Mouse (Mus musculus) liver, adult 2 months (tissue): ENCODE data around the gene Gm5483.

Experiments used
- CTCF ChIP-seq: fragments of 200-500 bp; IDR thresholded peaks from 2 replicates; pipeline ENCODE4 v1.5.1; 2011; ENCODE audit warnings: low read depth, low read length, control low read depth
- POLR2A ChIP-seq: fragments of 200-500 bp; IDR thresholded peaks from 2 replicates; pipeline ENCODE4 v1.6.1; 2011; ENCODE audit warnings: low read length, control low read depth; ENCODE audit not compliant: insufficient read depth; ENCODE audit errors: extremely low read depth

DNA sequence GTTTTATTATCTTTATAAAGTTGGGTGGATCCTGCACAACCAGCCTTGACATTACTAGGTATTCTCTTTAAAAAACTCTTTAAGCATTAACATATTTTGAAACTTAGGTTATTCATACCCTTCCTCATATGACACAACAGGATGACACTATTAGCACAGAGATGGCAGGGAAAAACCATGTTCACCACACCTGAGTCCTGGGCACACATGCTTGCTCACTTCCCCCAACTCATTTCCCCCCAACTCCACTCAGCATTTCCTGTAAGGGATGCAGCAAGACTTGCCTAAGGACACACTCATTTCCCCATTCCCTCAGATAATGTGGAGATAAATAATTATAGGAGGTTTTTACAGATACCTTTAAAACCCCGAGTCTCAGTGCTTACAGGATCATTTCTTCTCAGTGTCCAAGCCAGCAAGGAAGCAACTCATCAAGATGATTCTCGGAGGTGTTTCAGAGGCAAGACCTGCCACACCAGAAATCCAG lies 26.0 kb downstream of the Gm5483 start, which contains the start of gene Gm5416:
- TF ChIP-seq CTCF = no peak
- TF ChIP-seq POLR2A = no peak
